Mouse (Mus musculus): Measurements from ENCODE around the gene Klk1b9. TPM values are rescaled to one million over a fixed set of nuclear protein-coding genes. Genes with fewer than 3 reads are reported as not detected.
A peak's percentile ranks its signal among the peaks of the same experiment; 100 is the strongest.
"Not testable (repeated sequence)": the region's sequence is repeated elsewhere in the genome, so short reads cannot be mapped to it uniquely, and the experiment has no call there.

Klk1b9 gene
- not detected in 2 replicates for total RNA-seq (2014; fragmentation: Nextera tagmentation)
- not detected in 2 replicates for total RNA-seq (2017)

DNA sequence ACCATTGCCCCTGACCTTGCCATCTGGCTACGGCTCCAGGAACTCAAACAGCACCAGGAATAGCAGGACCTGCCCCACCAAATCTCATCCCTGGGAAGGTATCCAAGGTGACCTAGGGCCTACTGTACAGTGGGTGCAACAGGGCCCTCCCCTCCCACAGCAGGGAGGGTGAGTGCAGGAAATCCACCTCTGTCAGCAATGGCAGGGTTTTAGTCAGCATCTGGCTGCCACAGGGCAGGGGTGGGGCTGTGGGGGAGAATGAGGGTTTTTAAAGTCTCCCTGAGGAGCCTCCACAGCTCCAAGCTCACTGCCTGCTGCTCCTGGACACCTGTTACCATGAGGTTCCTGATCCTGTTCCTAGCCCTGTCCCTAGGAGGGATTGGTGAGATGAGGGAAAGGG is at the start of gene Klk1b9:
Gene Klk1b9 (plus strand): TSS at position 301 of the 400 bp plus-strand sequence.
- not testable (repeated sequence) for ATAC-seq (replicated peaks; ENCODE audit: poor library complexity, severe bottlenecking)

DNA sequence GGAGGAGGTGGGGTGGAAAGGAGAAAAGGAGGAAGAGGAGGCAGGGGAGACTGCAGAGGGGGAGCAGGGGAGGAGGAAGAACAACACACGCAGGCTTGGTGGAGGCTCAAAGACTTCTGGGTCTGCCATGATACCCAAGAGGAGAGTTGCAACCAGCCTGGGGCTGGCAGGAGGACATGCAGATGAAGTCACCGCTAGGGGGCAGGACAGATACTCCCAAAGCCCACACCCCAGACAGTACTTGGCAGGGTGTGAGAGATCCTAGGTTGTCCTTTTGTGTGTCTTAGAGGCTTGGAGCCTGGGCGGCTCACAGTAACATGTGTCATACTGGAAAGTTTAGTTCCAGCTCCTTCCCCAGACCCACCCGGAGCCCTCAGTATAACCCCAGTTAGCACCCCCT is 47.3 kb upstream of the Klk1b9 start:
- ATAC-seq (replicated peaks; ENCODE audit: poor library complexity, severe bottlenecking): peak; percentile 40

DNA sequence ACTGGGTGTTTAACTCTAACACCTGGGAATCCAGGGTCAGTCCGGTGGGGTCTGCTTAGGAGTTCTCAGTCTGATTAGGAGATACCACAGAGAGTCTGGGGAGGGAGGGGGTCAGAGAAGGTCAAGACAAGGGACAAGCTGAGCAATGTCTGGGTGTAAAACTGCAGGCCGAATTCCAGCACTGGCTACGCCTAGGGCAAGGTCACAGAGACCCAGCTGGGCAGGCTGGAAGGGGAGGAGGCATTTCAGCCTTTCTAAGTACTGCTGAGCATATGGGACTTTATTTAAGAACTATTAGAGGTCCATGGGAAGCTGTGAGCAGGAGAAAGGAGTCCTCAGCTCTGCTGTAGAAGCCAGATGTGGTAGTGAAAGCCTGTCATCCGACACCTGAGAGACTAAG is 43.5 kb upstream of the Klk1b9 start:
- no peak for ATAC-seq (replicated peaks; ENCODE audit: poor library complexity, severe bottlenecking)

DNA sequence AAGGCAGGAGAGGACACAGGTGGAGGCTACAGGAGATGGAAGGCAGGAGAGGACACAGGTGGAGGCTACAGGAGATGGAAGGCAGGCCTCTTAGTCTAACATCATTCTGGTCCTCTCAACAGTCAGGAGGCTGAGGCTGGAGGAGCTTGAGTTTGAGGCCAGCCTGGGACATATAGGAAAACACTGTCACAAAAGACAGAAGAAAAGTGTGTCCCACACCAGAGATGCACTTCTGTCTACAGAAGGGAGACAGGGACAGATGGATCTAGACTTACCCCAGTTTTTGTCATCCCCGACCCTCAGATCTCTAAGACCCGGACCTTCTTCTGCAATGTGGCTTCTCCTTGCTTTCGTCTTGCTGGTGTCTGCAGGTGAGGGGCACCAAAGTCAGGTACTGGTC is 42.4 kb upstream of the Klk1b9 start, which contains the start of gene Klk15:
Gene Klk15 (plus strand): TSS at position 301 of the 400 bp plus-strand sequence.
- no peak for ATAC-seq (replicated peaks; ENCODE audit: poor library complexity, severe bottlenecking)

DNA sequence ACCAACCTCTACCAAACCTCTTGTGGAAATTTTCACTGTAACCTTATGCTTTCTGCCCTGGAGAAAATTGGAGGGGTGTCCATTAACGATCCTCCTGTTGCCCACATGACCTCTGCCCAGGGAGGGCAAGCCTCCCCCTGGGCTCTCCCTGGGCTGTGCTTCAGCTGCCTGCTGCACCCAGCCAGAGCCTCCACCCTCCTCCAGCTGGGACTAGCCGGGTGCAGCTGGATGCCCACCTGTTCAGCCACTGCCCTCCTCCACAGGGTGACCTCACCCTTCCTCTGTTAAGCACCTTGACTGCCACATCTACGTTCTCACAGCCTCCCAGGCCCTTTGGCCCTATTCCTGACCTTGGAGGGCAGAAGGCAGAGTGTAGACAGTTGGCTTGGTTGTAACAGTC is 41.1 kb upstream of the Klk1b9 start:
- ATAC-seq (replicated peaks; ENCODE audit: poor library complexity, severe bottlenecking): no peak

DNA sequence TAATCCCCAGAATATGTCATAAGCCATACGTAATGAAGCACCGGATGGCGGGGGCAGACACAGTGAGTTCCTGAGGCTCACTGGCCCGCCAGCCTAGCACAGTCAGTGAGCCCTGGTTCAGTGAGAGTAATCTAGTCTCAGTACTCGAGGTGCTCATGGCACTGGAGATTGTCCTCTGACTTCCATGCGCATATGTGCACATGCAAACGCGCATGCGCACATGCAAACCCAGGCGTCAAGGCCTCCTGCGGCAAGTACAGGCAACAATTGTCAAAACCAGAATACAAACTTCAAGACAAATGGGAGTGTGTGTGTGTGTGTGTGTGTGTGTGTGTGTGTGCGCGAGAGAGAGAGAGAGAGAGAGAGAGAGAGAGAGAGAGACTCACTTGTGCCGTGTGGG is 39.3 kb upstream of the Klk1b9 start:
- no peak for ATAC-seq (replicated peaks; ENCODE audit: poor library complexity, severe bottlenecking)

DNA sequence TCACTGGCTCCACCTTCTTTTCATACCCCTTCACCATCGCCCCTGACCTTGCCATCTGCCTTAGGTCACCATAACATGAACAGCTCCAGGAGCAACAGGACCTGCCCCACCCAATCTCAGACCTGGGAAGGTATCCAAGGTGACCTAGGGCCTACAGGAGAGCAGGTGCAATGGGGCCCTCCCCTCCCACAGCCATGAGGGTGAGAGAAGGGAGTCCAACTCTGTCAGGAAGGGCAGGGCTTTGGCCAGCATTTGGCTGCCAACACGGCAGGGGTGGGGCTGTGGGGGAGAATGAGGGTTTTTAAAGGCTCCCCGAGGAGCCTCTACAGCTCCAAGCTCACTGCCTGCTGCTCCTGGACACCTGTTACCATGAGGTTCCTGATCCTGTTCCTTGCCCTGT is 33.6 kb upstream of the Klk1b9 start:
- not testable (repeated sequence) for ATAC-seq (replicated peaks; ENCODE audit: poor library complexity, severe bottlenecking)

DNA sequence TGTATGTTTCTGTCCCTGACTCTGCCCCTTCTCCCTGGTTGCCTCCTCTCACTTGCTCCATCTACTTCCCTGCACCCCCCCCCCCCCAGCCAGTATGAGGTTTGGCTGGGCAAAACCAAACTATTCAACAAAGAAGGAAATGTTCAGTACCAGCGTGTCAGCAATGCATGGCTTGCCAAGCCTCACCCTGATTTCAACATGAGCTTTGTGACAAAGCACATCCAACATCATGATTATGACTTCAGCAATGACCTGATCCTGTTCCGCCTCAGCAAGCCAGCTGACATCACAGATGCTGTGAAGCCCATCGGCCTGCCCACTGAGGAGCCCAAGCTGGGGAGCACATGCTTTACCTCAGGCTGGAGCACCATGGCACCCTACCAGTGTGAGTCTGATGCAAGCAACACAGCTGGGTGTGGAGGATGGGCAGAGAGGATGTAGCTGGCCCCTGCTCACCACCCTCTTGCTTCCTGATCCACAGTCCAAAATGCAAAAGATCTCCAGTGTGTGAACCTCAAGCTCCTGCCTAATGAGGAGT is 31.1 kb upstream of the Klk1b9 start:
- ATAC-seq (replicated peaks; ENCODE audit: poor library complexity, severe bottlenecking): peak; percentile 9; the same call in 1 of the 2 replicates

DNA sequence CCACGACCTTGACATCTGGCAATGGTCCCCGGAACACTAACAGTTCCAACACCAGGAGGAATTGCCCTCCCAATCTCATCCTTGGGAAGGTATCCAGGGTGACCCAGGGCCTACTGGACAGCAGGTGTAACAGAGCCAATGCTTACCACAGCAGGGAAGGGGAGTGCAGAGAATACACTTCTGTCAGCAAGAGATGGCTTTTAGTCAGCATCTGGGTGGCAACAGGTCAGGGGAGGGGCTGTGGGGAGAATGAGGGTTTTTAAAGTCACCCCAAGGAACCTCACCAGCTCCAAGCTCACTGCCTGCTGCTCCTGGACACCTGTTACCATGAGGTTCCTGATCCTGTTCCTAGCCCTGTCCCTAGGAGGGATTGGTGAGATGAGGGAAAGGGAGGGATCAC is 25.5 kb upstream of the Klk1b9 start, which contains the start of gene Klk1b8:
Gene Klk1b8 (plus strand): TSS at position 301 of the 400 bp plus-strand sequence.
- no peak for ATAC-seq (replicated peaks; ENCODE audit: poor library complexity, severe bottlenecking)

DNA sequence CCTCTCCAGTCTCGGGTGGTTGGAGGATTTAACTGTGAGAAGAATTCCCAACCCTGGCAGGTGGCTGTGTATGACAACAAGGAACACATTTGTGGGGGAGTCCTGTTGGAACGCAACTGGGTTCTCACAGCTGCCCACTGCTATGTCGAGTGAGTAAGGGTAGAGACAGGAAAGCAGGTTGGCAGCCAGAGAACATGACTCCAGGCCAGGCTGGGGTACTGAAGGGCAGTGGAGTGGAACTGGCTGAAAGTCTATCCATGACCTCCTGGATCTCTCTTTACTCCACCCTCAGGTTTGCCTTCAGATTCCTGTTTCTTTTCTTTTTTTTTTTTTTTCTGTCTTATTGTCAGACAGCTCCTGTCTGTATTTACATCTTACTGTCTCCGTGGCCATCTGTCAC is 23.2 kb upstream of the Klk1b9 start:
- no peak for ATAC-seq (replicated peaks; ENCODE audit: poor library complexity, severe bottlenecking)

DNA sequence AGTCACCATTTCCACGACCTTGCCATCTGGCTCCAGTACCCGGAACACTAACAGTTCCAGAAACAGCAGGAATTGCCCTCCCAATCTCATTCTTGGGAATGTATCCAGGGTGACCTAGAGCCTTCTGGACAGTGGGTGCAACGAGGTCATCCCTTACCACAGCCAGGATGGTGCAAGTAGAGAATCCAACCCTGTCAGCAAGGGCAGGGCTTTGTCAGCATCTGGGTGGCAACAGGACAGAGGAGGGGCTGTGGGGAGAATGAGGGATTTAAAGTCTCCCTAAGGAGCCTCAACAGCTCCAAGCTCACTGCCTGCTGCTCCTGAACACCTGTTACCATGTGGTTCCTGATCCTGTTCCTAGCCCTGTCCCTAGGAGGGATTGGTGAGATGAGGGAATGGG is 9.4 kb upstream of the Klk1b9 start, which contains the start of gene Klk1b1:
Gene Klk1b1 (plus strand): TSS at position 301 of the 400 bp plus-strand sequence.
- ATAC-seq (replicated peaks; ENCODE audit: poor library complexity, severe bottlenecking): no peak

DNA sequence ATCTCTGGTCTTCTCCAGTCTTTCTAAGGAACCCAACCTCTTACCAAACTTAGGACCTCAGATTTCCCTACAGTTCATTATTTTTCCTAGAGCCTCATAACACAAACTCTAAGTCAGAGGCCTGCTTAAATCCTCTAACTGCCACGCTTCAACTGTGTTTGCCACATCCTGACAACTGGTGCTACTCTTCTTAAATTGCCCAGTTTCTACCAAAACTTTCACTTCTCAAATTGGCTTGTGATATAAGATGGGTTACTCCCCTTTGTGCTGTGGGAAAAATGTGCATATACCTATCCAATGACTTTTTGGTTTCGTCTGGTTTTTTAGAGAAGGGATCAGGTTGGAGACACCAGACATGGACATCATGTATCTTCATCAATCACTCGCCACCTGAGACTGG is 8.8 kb upstream of the Klk1b9 start:
- peak; percentile 56 for ATAC-seq (replicated peaks; ENCODE audit: poor library complexity, severe bottlenecking)

DNA sequence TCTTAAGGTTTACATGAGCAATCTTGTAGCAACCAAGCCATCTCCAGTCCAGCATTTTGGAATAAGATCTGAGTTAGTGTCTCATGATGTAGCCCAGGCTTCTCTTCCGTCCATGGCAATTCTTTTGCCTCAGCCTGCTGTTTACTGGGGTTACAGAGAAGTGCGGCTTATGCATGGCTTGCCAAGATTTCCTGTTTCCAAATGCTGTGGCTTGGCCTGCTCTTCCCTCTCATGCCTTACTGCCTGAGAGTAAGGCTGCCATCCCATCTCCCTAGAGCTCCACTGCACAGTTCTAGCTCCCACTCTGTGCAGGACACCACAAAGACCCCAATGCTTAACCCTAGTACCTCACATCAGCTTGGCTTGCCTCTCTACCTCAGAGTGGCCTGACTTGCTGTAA is 8.2 kb upstream of the Klk1b9 start:
- ATAC-seq (replicated peaks; ENCODE audit: poor library complexity, severe bottlenecking): peak; percentile 62

DNA sequence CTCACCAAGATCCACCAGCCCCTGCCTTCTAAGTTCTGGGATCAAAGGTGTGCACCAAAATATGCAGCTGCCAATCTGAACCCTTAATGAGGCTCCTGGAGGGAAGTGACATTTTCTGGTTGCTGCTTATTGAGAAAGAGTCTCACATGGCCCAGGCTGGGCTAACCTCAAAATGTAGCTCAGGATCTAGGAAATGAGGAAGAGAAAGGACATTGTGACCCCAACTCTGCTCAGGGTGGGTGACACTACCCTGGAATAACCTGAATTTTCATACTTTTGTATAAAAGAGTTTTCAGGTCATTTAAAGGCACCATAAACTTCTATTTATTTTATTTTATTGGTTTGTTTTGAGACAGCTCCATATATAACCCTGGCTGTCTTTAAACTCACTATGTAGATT is 9.8 kb downstream of the Klk1b9 start:
- peak; percentile 56 for ATAC-seq (replicated peaks; ENCODE audit: poor library complexity, severe bottlenecking)

DNA sequence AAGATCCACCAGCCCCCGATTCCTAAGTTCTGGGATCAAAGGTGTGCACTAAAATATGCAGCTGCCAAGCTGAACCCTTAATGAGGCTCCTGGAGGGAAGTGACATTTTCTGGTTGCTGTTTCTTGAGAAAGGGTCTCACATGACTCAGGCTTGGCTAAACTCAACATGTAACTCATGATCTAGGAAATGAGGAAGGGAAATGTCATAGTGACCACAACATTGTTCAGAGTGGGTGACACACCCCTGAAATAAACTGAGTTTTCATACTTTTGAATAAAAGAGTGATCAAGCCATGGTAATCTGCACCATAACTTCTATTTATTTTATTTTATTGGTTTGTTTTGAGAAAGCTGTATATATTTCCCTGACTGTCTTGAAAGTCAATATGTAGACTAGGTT is 19.0 kb downstream of the Klk1b9 start:
- ATAC-seq (replicated peaks; ENCODE audit: poor library complexity, severe bottlenecking): peak; percentile 89

DNA sequence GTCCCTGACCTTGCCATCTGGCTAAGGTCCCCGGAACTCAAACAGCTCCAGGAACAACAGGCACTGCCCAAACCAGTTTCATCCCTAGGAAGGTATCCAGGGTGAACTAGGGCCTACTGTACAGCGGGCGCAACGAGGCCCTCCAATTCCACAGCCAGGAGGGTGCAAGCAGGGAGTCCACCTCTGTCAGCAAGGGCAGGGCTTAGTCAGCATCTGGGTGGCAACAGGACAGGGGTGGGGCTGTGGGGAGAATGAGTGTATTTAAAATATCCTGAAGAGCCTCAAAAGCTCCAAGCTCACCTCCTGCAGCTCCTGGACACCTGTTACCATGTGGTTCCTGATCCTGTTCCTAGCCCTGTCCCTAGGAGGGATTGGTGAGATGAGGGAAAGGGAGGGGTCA is 19.7 kb downstream of the Klk1b9 start, which contains the start of gene Klk1b11:
Gene Klk1b11 (plus strand): TSS at position 301 of the 400 bp plus-strand sequence.
- ATAC-seq (replicated peaks; ENCODE audit: poor library complexity, severe bottlenecking): not testable (repeated sequence)

DNA sequence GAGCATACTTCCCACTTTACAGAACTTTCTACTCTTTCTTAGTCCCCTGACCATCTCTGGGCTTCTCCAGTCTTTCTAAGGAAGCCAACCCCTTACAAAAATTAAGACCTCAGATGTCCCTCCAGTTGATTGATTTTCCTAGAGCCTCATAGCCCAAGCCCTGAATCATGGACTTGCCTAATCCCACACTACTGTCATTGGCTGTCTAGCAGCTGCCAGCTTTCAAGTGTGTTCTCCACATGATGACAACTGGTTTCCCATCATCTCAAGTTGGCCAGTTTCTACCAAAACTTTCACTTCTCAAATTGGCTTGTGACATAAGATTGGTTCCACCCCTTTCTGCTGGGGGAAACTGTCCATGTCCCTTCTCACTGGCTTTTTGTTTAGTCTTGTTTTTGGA is 29.0 kb downstream of the Klk1b9 start:
- peak; percentile 95 for ATAC-seq (replicated peaks; ENCODE audit: poor library complexity, severe bottlenecking)

DNA sequence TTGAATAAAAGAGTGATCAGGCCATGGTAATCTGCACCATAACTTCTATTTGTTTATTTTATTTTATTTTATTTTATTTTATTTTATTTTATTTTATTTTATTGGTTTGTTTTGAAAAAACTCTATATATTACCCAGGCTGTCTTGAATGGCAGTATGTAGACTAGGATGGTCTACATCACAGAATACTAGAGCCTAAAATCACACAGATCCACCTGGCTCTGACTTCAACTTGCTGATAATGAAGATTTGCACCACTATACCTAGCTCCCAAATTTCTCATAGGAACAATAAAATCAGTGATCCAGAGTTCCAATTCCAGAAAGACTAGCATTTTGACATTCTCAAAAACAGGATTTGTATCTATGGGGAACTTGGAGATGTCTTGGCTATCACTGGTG is 36.0 kb downstream of the Klk1b9 start, which contains the start of gene Klk1b26:
Gene Klk1b26 (plus strand): TSS at position 301 of the 400 bp plus-strand sequence.
- not testable (repeated sequence) for ATAC-seq (replicated peaks; ENCODE audit: poor library complexity, severe bottlenecking)

DNA sequence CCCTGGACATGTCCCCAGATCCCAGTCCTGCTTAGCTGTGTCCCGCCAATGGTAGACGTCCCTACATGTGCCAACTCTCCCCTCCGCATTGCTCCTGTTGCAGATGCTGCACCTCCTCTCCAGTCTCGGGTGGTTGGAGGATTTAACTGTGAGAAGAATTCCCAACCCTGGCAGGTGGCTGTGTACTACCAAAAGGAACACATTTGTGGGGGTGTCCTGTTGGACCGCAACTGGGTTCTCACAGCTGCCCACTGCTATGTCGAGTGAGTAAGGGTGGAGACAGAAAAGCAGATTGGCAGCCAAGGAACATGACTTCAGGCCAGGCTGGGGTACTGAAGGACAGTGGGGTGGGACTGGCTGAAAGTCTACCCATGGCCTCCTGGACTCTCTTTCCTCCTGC is 38.8 kb downstream of the Klk1b9 start:
- ATAC-seq (replicated peaks; ENCODE audit: poor library complexity, severe bottlenecking): not testable (repeated sequence)

DNA sequence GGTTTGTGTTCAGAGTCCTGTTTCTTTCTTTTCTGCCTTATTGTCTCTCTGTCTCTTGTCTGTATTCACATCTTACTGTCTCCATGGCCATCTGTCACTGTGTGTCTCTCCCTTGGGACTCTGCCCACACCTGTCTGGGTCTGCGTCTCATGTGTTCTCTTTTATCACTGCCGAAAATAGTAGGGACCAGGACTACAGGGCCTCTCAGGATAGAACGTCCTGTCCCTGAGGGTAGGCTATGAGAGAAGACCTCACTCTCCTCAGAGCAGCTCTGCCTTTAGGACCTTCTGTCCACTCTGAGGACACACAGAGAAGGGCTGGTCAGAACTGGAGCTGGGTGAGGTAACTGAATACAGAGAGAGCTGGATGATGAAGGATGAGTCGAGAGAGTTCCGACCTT is 39.2 kb downstream of the Klk1b9 start:
- no peak for ATAC-seq (replicated peaks; ENCODE audit: poor library complexity, severe bottlenecking)

Data from granulocyte monocyte progenitor cell, adult 5-6 weeks (primary cell).